ENCODE assay signal across 10 mouse cellular contexts in genomic region chr2:153943537-153943936, GRCm38 (mm10). TPM values are rescaled to one million over a fixed set of nuclear protein-coding genes. Genes with fewer than 3 reads are reported as not detected.
DNase-seq lines count a peak whose midpoint lies in the region; ATAC-seq and TF ChIP-seq lines count a peak whose summit lies in the region.
"Had no signal": no experiment of that assay in that cellular context is flagged by ENCODE, and none has a peak within 500 bp of the region (broad histone marks: within the 10 kb centered on the region; RNA-seq: fewer than 3 reads in every experiment).

No protein-coding gene starts in this region.

- no peak for TF ChIP-seq EP300 in liver, embryonic 14.5 days (IDR thresholded peaks at IDR 0.05; ENCODE audit: low read depth)

- no peaks in the 10 kb centered on the region for H3K9me3 ChIP-seq in hindbrain, postnatal 0 days (ENCODE audit: low read length)
- H3K9me3 ChIP-seq in liver, embryonic 14.5 days (ENCODE audit: control insufficient read depth, low read length) = no peaks in the 10 kb centered on the region
- H3K9me3 ChIP-seq: megakaryocyte, embryonic 14.5 days had no signal

- intact Hi-C loops in left cerebral cortex, adult 2 months (cut with DNase I) = loop anchor here (5.0 kb wide), 1 partner anchor 214 kb away; no protein-coding TSS in a partner anchor

- H3K4me2 ChIP-seq in hindbrain, postnatal 0 days (ENCODE audit: low read depth, low read length) = no peak overlapping the region
- H3K4me2 ChIP-seq in liver, embryonic 14.5 days (ENCODE audit: low read depth) = no peak overlapping the region

- no peaks in the 10 kb centered on the region for H3K4me1 ChIP-seq in hindbrain, postnatal 0 days (ENCODE audit: insufficient read depth, low read length)
- no peaks in the 10 kb centered on the region for H3K4me1 ChIP-seq in liver, embryonic 14.5 days (replicated peaks; ENCODE audit: control insufficient read depth in 2 of 2, insufficient read depth in 2 of 2, low read length in 1 of 2)

- H3K27me3 ChIP-seq in hindbrain, postnatal 0 days (ENCODE audit: insufficient read depth, low read length) = no peaks in the 10 kb centered on the region
- H3K27me3 ChIP-seq in liver, embryonic 14.5 days (ENCODE audit: control insufficient read depth, insufficient read depth, low read length) = no peaks in the 10 kb centered on the region

- peak; percentile 39 to 68 for DNase-seq in left cerebral cortex, adult 2 months (ENCODE audit: extremely low spot score in 1 of 2, low spot score in 2 of 2)
- DNase-seq in left cerebral cortex, adult 11 months (ENCODE audit: low spot score) = no peak
- DNase-seq in ZHBTc4 (ENCODE audit: low read depth, low spot score) = peak; percentile 77
- peak; percentile 71 for DNase-seq in cerebellum, adult 9-11 months
- DNase-seq in hindbrain, postnatal 0 days (ENCODE audit: low spot score) = peak; percentile 63
- peak in 2 of 3 experiments; percentile 20 to 22 for DNase-seq in liver, embryonic 14.5 days (ENCODE audit: low read depth in 3 of 3, low spot score in 3 of 3)
- peak; percentile 77 to 79 for DNase-seq in right cerebral cortex, adult 2 months (ENCODE audit: low spot score in 2 of 2)
- no peak for DNase-seq in urinary bladder, postnatal 10 days (ENCODE audit: low spot score)

- no peaks in the 10 kb centered on the region for H3K36me3 ChIP-seq in hindbrain, postnatal 0 days (ENCODE audit: insufficient read depth, low read length)
- H3K36me3 ChIP-seq in liver, embryonic 14.5 days (replicated peaks; ENCODE audit: control insufficient read depth, insufficient read depth, low read depth) = no peaks in the 10 kb centered on the region

- peak; percentile 83 for TF ChIP-seq CTCF in left cerebral cortex, adult 2 months (IDR thresholded peaks at IDR 0.05)
- peak; percentile 77 for TF ChIP-seq CTCF in hindbrain, postnatal 0 days (IDR thresholded peaks at IDR 0.05; ENCODE audit: low read depth)
- TF ChIP-seq CTCF in liver, embryonic 14.5 days (IDR thresholded peaks at IDR 0.05; ENCODE audit: low read depth) = peak; percentile 80

- H3K9ac ChIP-seq in hindbrain, postnatal 0 days (replicated peaks; ENCODE audit: low read length) = no peak overlapping the region
- no peak overlapping the region for H3K9ac ChIP-seq in liver, embryonic 14.5 days (replicated peaks)

- WGBS in hindbrain, postnatal 0 days = 38% methylated on average over 3 of the region's 3 CpGs
- WGBS in liver, embryonic 14.5 days (ENCODE audit: insufficient replicate concordance) = 30% methylated on average over 3 of the region's 3 CpGs

- no peak for ATAC-seq in hindbrain, postnatal 0 days
- no peak for ATAC-seq in liver, embryonic 14.5 days (ENCODE audit: insufficient read depth)

- no peak overlapping the region for H3K4me3 ChIP-seq in left cerebral cortex, adult 2 months
- no peak overlapping the region for H3K4me3 ChIP-seq in hindbrain, postnatal 0 days (ENCODE audit: low read length)
- H3K4me3 ChIP-seq in liver, embryonic 14.5 days (ENCODE audit: insufficient read depth in 1 of 2, low read depth in 2 of 2, low read length in 2 of 2) = no peak overlapping the region
- H3K4me3 ChIP-seq: megakaryocyte, embryonic 14.5 days had no signal

- H3K27ac ChIP-seq in left cerebral cortex, adult 2 months = no peak overlapping the region
- no peak overlapping the region for H3K27ac ChIP-seq in hindbrain, postnatal 0 days
- no peak overlapping the region for H3K27ac ChIP-seq in liver, embryonic 14.5 days

RNA-seq across cellular contexts. Expression of gene Bpifb4, which starts 5.5 kb away (rescaled TPM):
- total RNA-seq in left cerebral cortex, adult 2 months (2021) = not detected
- not detected in 2 replicates for total RNA-seq in hindbrain, postnatal 0 days (2014; rRNA removed)
- polyA plus RNA-seq in hindbrain, postnatal 0 days (2015; fragmentation: Nextera tagmentation; extraction: Ambion mirVana) = 0.16 TPM in 1 of 2 replicates, not detected in the other
- 0.04 and 0.05 TPM in 2 replicates for polyA plus RNA-seq in liver, embryonic 14.5 days (2012; rRNA removed)
- polyA plus RNA-seq in liver, embryonic 14.5 days (2014; fragmentation: Nextera tagmentation; extraction: Ambion mirVana) = 0.09 and 0.15 TPM in 2 replicates
- total RNA-seq: gastrocnemius, postnatal 4 days had no signal

RNA-seq across cellular contexts. Expression of gene Bpifb3, which starts 25.5 kb away (rescaled TPM):
- total RNA-seq in left cerebral cortex, adult 2 months (2021) = not detected
- total RNA-seq in hindbrain, postnatal 0 days (2014; rRNA removed) = not detected in 2 replicates
- polyA plus RNA-seq in hindbrain, postnatal 0 days (2015; fragmentation: Nextera tagmentation; extraction: Ambion mirVana) = not detected in 2 replicates
- polyA plus RNA-seq in liver, embryonic 14.5 days (2012; rRNA removed) = not detected in 2 replicates
- polyA plus RNA-seq in liver, embryonic 14.5 days (2014; fragmentation: Nextera tagmentation; extraction: Ambion mirVana) = not detected in 2 replicates
- total RNA-seq: gastrocnemius, postnatal 4 days had no signal

RNA-seq across cellular contexts. Expression of gene Bpifa6, which starts 31.2 kb away (rescaled TPM):
- total RNA-seq in left cerebral cortex, adult 2 months (2021) = not detected
- not detected in 2 replicates for total RNA-seq in hindbrain, postnatal 0 days (2014; rRNA removed)
- not detected in 2 replicates for polyA plus RNA-seq in hindbrain, postnatal 0 days (2015; fragmentation: Nextera tagmentation; extraction: Ambion mirVana)
- polyA plus RNA-seq in liver, embryonic 14.5 days (2012; rRNA removed) = not detected in 2 replicates
- polyA plus RNA-seq in liver, embryonic 14.5 days (2014; fragmentation: Nextera tagmentation; extraction: Ambion mirVana) = not detected in 2 replicates
- total RNA-seq: gastrocnemius, postnatal 4 days had no signal

RNA-seq across cellular contexts. Expression of gene Bpifb6, which starts 43.3 kb away (rescaled TPM):
- total RNA-seq in left cerebral cortex, adult 2 months (2021) = not detected
- not detected in 2 replicates for total RNA-seq in hindbrain, postnatal 0 days (2014; rRNA removed)
- polyA plus RNA-seq in hindbrain, postnatal 0 days (2015; fragmentation: Nextera tagmentation; extraction: Ambion mirVana) = 0.14 and 0.24 TPM in 2 replicates
- polyA plus RNA-seq in liver, embryonic 14.5 days (2012; rRNA removed) = not detected in 2 replicates
- polyA plus RNA-seq in liver, embryonic 14.5 days (2014; fragmentation: Nextera tagmentation; extraction: Ambion mirVana) = not detected in 2 replicates
- total RNA-seq: gastrocnemius, postnatal 4 days had no signal

Comparison
In these comparisons a context has a peak if more than half of its experiments do, and no peak if none do; other contexts are left out.
1. DNase-seq: peak in left cerebral cortex, adult 2 months (2 of 2), ZHBTc4 (single experiment), cerebellum, adult 9-11 months (single experiment), hindbrain, postnatal 0 days (single experiment), liver, embryonic 14.5 days (2 of 3) and right cerebral cortex, adult 2 months (2 of 2); none in left cerebral cortex, adult 11 months (single experiment) and urinary bladder, postnatal 10 days (single experiment).
2. Peak in every context shown above with its lines, with median percentiles within 50 percentile points of each other: CTCF ChIP-seq.